Mouse (Mus musculus) heart, embryonic 13.5 days (tissue): ENCODE results near the gene Abca7. TPM values are rescaled to one million over a fixed set of nuclear protein-coding genes. Genes with fewer than 3 reads are reported as not detected.

Source experiments
- ATAC-seq: fragments of 200-750 bp; cut with Nextera tagmentation; 2 replicates; pipeline ENCODE4 v1.8.0; 2017; ENCODE audit warnings: moderate TSS enrichment; ENCODE audit not compliant: insufficient number of reproducible peaks, low FRiP score, low TSS enrichment; ENCODE audit errors: extremely low read depth
- H3K27ac ChIP-seq: fragments of 300-500 bp; sonication (generic); replicated peaks from 2 replicates; pipeline ENCODE4 v1.5.1; 2015; ENCODE audit warnings: moderate library complexity, mild to moderate bottlenecking, inconsistent platforms
- H3K27me3 ChIP-seq: fragments of 300-500 bp; sonication (generic); replicated peaks from 2 replicates; pipeline ENCODE4 v1.6.1; 2015; ENCODE audit warnings: mild to moderate bottlenecking, inconsistent platforms
- H3K36me3 ChIP-seq: fragments of 300-500 bp; sonication (generic); 2 replicates; pipeline ENCODE4 v1.6.1; 2015; ENCODE audit warnings: mild to moderate bottlenecking, inconsistent platforms
- H3K4me1 ChIP-seq: fragments of 300-500 bp; sonication (generic); 2 replicates; pipeline ENCODE4 v1.6.1; 2015; ENCODE audit warnings: inconsistent platforms
- H3K4me2 ChIP-seq: fragments of 300-500 bp; sonication (generic); 2 replicates; pipeline ENCODE4 v1.6.1; 2015; ENCODE audit warnings: inconsistent platforms, mild to moderate bottlenecking, moderate library complexity
- H3K4me3 ChIP-seq: fragments of 300-500 bp; sonication (generic); 2 replicates; pipeline ENCODE4 v1.5.1; 2015; ENCODE audit warnings: moderate library complexity, mild to moderate bottlenecking, inconsistent platforms
- H3K9ac ChIP-seq: fragments of 300-500 bp; sonication (generic); 2 replicates; pipeline ENCODE4 v1.6.1; 2015; ENCODE audit warnings: inconsistent platforms, mild to moderate bottlenecking, moderate library complexity
- H3K9me3 ChIP-seq: fragments of 300-500 bp; sonication (generic); 2 replicates; pipeline ENCODE4 v1.6.1; 2016; ENCODE audit warnings: inconsistent platforms
- WGBS: fragments of 180-500 bp; shearing (Covaris S2); methylation state at CpG from one replicate; pipeline ENCODE4 v1.1.7; 2015; ENCODE audit warnings: mixed read lengths; 5-methylcytosine and 5-hydroxymethylcytosine counted together
- polyA plus RNA-seq: library from polyadenylated mRNA; unstranded; fragments of >200 nt; fragmentation: Nextera tagmentation; extraction: Ambion mirVana; gene quantifications from 2 replicates; pipeline ENCODE4 v1.2.1, GENCODE M21; 2015

Abca7 gene
- polyA plus RNA-seq, 1 experiment from 2014 or later, result 2.6 TPM

DNA sequence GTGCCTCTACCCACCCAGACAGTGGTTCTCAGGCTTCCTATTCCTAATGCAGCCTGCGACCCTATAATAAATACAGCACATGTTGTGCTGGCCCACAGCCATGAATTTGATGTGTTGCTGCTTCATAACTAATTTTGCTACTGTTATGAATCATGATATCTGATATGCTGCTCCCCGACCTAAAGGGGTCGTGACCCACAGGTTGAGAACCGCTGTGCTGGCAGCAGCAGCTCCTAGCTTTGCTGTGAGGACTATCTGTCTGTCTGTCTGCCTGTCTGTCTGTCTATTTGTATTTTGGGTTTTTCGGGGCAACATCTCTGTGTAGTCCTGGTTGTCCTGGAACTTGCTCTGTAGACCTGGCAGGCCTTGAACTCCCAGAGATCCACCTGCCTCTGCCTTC lies 27.5 kb downstream of the Abca7 start:
- Histone ChIP-seq H3K27ac (no peak overlapping the region), H3K4me2 (no peak overlapping the region), H3K4me1 (peaks cover 20% of the 10 kb centered on the region), H3K9ac (no peak overlapping the region), H3K27me3 (no peaks in the 10 kb centered on the region; the same call in 1 of the 2 replicates), H3K9me3 (no peaks in the 10 kb centered on the region), H3K36me3 (peaks cover 16% of the 10 kb centered on the region), H3K4me3 (no peak overlapping the region)
- no peak for ATAC-seq
- 84% methylated on average over 5 of the region's 5 CpGs for WGBS

DNA sequence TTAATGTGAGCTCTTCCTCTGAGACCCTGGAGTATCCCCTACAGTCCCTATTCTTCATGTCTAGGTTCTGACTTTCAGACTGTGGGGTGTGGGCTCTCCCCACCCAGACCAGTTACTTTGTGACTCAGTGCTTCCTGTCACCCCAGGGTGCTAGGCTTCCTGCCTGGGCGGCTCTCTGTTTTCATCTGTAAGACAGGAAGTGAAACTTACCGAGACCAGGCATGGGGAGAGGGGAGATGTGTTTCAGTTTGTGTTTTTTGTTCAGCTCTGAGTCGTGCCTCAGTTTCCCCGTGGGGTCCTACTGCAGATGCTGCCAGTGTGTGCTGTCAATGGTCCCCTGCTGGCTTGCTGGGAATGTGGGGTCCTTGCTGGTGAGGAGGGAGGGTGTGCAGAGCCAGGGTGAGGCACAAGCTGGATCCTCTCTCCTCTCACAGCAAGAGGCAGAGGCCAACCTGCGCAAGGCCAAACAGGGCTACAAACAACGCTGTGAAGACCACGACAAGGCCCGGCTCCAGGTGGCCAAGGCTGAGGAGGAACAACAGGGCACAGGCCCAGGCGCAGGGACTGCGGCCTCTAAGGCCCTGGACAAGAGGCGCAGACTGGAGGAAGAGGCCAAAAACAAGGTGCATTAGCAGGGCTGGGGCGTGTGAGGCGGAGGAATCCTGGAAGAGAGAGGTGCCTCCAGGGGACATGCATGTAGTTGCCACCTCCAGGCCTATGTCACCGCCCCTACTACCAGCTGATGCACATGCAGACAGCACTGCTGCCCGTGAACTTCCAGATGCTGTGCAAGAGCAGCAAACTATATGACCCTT lies 28.1 kb downstream of the Abca7 start:
- Histone ChIP-seq H3K27me3 (no peaks in the 10 kb centered on the region; the same call in 1 of the 2 replicates), H3K9ac (0 out of 2 replicates have a peak overlapping the region, but pooled peaks have one; percentile 38), H3K4me3 (no peak overlapping the region), H3K27ac (no peak overlapping the region), H3K4me1 (peaks cover 14% of the 10 kb centered on the region), H3K9me3 (no peaks in the 10 kb centered on the region), H3K4me2 (no peak overlapping the region), H3K36me3 (peaks cover 22% of the 10 kb centered on the region)
- 72% methylated on average over 15 of the region's 15 CpGs for WGBS
- ATAC-seq, result no peak

DNA sequence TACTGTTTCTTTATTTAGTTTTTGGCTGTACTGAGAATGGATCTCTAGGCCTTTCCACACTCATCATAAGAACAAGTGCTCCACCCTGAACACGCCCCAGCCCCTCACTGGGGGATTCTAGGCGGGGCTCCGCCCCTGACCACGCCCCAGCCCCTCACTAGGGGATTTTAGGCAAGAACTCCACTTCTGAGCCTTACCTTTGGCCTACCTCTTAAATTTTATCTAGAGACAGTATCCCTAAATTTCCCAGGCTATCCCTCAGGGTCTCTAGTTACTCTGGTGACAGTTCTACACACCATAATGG lies 28.7 kb downstream of the Abca7 start:
- H3K36me3 ChIP-seq, result peaks cover 24% of the 10 kb centered on the region
- H3K9ac ChIP-seq, result no peak overlapping the region
- no peak for ATAC-seq
- H3K9me3 ChIP-seq, result no peaks in the 10 kb centered on the region
- no peaks in the 10 kb centered on the region; the same call in 1 of the 2 replicates for H3K27me3 ChIP-seq
- H3K4me1 ChIP-seq, result peaks cover 8% of the 10 kb centered on the region
- WGBS, result 53% methylated on average over 4 of the region's 4 CpGs
- H3K4me2 ChIP-seq, result no peak overlapping the region
- H3K27ac ChIP-seq, result no peak overlapping the region
- no peak overlapping the region for H3K4me3 ChIP-seq

DNA sequence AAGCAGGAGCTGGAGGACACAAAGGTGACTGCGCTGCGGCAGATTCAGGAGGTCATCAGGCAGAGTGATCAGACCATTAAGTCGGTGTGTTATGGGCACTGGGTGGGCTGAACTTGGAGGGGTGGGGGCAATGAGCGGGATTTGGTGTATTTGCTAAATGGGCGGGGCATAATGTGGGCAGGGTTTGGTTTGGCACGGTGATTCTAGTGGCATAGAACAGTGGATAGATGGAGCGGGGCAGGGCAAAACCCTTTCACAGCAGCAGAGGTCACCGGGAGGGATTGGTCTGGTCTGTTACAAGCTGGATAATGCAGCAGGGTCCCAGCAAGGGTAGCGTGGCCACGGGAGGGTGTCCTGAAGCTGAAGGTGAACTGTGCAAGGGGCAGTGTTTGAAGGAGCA lies 29.2 kb downstream of the Abca7 start:
- 0 out of 2 replicates have a peak, but pooled peaks cover 3% of the 10 kb centered on the region for H3K4me1 ChIP-seq
- no peaks in the 10 kb centered on the region; the same call in 1 of the 2 replicates for H3K27me3 ChIP-seq
- H3K9ac ChIP-seq, result no peak overlapping the region
- H3K27ac ChIP-seq, result no peak overlapping the region
- no peak overlapping the region for H3K4me2 ChIP-seq
- ATAC-seq, result no peak
- H3K36me3 ChIP-seq, result peaks cover 25% of the 10 kb centered on the region
- no peaks in the 10 kb centered on the region for H3K9me3 ChIP-seq
- H3K4me3 ChIP-seq, result no peak overlapping the region
- 75% methylated on average over 10 of the region's 10 CpGs for WGBS

DNA sequence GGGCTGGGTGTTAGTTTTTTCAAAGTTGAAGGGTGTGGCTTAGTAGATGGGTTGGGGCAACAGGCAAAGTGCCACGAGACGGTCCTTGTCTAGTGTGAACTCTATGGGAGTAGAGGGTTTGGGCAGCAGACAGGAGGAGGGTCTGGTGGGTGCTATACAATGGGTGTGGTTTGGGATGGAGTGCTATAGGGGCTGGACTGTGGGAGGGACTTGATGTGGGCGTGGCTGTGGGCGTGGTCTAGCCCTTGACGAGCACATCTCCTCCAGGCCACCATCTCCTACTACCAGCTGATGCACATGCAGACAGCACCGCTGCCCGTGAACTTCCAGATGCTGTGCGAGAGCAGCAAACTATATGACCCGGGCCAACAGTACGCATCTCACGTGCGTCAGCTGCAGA lies 29.6 kb downstream of the Abca7 start:
- no peaks in the 10 kb centered on the region for H3K9me3 ChIP-seq
- ATAC-seq, result no peak
- no peaks in the 10 kb centered on the region for H3K4me1 ChIP-seq
- no peak overlapping the region for H3K27ac ChIP-seq
- no peaks in the 10 kb centered on the region for H3K27me3 ChIP-seq
- no peak overlapping the region for H3K4me2 ChIP-seq
- H3K9ac ChIP-seq, result no peak overlapping the region
- WGBS, result 69% methylated on average over 12 of the region's 12 CpGs
- H3K4me3 ChIP-seq, result no peak overlapping the region
- H3K36me3 ChIP-seq, result peaks cover 29% of the 10 kb centered on the region

DNA sequence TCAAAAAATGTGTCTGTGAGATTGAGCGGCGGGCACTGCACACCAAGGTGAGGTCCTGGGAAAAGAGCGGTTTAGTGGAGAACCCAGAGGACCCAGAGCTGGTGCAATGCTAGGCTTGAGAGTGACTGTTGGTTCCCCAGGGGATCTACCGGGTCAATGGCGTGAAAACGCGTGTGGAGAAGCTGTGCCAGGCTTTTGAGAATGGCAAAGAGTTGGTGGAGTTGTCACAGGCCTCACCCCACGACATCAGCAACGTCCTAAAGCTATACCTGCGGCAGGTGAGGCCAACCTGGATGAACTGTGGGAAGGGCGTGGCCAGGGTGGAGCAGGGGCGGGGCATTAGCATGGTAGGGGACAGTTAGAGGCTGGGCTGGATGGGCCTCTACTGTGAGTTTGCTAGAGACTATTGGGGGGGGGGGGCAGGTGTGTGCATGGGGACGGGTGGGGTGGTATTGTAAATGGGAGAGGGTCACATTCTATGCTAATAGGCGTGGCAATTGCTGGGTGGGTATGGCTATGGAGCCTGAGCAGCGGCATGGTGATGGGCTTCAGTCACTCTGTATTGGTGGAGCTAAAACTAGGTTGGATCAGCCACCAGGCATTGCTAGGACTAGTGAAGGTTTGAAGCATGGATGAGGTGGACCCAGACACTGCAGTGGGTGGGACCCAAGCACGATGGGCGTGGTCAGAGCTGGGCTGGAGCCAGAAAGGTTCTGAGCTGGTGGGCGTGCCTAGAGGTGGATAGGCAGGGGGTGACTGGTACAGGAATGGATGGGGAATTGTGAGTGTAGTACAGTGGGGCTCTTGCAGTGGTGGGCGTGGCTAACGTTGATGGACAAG lies 31.6 kb downstream of the Abca7 start:
- Histone ChIP-seq H3K9me3 (no peaks in the 10 kb centered on the region), H3K4me2 (no peak overlapping the region), H3K4me1 (peaks cover 9% of the 10 kb centered on the region), H3K27me3 (no peaks in the 10 kb centered on the region), H3K9ac (no peak overlapping the region), H3K4me3 (no peak overlapping the region), H3K36me3 (peaks cover 26% of the 10 kb centered on the region), H3K27ac (no peak overlapping the region)
- ATAC-seq, result no peak
- WGBS, result 67% methylated on average over 20 of the region's 20 CpGs

DNA sequence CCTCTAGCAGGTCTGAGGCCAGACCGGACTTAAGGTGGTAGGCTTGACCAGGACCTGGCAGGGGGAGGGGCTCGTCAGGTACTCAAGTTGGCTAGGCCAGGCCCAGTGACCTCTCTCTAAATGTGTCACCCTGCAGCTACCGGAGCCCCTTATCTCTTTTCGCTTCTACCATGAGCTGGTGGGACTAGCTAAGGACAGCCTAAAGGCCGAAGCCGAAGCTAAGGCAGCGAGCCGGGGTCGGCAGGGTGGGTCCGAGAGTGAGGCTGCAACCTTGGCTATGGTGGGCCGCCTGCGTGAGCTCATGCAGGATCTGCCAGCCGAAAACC lies 32.2 kb downstream of the Abca7 start:
- no peak for ATAC-seq
- 87% methylated on average over 13 of the region's 13 CpGs for WGBS
- H3K9ac ChIP-seq, result no peak overlapping the region
- H3K27me3 ChIP-seq, result no peaks in the 10 kb centered on the region
- H3K4me2 ChIP-seq, result no peak overlapping the region
- no peaks in the 10 kb centered on the region for H3K9me3 ChIP-seq
- peaks cover 14% of the 10 kb centered on the region for H3K4me1 ChIP-seq
- no peak overlapping the region for H3K27ac ChIP-seq
- no peak overlapping the region for H3K4me3 ChIP-seq
- peaks cover 22% of the 10 kb centered on the region; the same call in 1 of the 2 replicates for H3K36me3 ChIP-seq

DNA sequence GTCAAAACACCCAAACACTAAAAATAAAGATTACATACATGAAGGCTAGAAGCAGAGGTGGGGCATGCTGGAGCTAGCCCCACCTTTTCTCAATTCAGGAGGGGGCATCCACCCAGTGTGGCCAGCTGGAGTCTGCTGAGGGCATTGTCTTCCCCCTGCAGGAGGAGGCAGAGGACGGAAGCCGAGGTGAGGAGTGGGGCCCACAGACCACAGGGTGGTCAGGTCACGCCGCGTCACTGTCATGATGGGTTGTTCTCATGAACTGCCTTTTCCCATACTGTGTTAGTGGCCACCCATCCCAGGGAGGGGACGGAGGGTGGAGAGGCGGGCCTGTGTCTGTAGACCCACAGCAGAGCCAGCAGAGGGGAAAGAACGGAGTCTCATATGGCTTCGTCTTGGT lies 33.9 kb downstream of the Abca7 start:
- Histone ChIP-seq H3K9me3 (no peaks in the 10 kb centered on the region), H3K27ac (no peak overlapping the region), H3K27me3 (no peaks in the 10 kb centered on the region), H3K9ac (no peak overlapping the region), H3K4me1 (peaks cover 29% of the 10 kb centered on the region), H3K4me2 (no peak overlapping the region), H3K36me3 (peaks cover 31% of the 10 kb centered on the region), H3K4me3 (no peak overlapping the region)
- no peak for ATAC-seq
- WGBS, result 85% methylated on average over 9 of the region's 9 CpGs

DNA sequence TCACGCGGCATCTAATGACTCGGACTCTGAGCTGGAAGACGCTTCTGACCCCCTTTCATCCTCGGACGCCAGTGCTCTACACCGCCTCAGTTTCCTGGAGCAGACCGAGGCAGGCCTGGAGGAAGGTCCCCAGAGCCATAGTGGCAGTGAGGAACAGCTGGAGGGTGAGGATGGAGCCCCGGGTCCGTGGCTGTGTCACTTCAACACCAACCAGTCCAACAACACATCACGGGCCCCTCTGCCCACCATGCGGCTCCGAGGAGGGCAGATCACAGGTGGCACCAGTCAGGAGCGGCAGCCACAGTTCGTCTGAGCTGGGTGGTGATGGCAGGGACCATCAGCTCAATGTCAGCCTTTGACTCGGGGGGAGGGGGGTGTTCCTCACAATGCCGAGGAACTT lies 34.4 kb downstream of the Abca7 start:
- Histone ChIP-seq H3K4me1 (peaks cover 31% of the 10 kb centered on the region), H3K9me3 (no peaks in the 10 kb centered on the region), H3K27ac (no peak overlapping the region), H3K4me3 (no peak overlapping the region), H3K9ac (peak overlapping the region; percentile 2; the same call in 1 of the 2 replicates), H3K27me3 (no peaks in the 10 kb centered on the region), H3K4me2 (no peak overlapping the region), H3K36me3 (peaks cover 36% of the 10 kb centered on the region)
- ATAC-seq, result no peak
- WGBS, result 81% methylated on average over 17 of the region's 17 CpGs

DNA sequence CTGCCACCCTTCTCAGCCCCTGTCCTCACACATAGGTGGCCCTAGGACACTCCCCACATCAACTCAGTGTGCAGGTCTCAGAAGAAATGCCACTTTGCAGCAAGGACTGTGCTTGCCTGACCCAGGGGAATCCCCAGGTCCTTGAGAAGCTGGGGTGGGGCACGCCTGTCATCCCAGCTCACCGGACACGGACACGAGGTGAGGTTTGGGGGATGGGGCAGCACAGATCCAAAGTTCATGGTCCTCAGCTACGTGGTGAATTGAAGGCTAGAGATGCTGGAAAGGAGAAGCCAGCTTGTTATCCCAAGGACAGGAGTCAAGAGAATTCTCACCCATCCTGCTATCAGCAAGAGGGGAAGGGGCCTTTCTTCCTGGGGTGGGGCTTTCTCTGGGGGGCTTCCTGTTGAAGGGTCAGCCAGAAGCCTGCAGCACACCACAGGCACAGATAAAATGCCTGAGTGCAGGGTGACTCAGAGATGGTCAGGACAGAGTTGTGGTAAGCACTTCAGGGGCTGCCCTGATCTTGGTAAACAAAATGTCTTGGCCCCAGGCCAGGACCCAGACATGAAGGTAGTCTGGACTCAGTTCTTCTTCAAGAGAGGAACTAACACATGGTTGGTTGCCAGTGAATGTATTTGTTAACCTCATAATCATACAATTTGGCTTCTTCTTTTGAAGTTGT lies 36.6 kb downstream of the Abca7 start:
- Histone ChIP-seq H3K27ac (peak overlapping the region; percentile 83), H3K9ac (peak overlapping the region; percentile 47), H3K36me3 (peaks cover 54% of the 10 kb centered on the region), H3K9me3 (no peaks in the 10 kb centered on the region), H3K4me1 (peaks cover 33% of the 10 kb centered on the region), H3K4me2 (peak overlapping the region; percentile 36), H3K4me3 (no peak overlapping the region), H3K27me3 (no peaks in the 10 kb centered on the region)
- 0 out of 2 replicates have a peak, but pooled peaks have one; percentile 31 for ATAC-seq
- 7% methylated on average over 5 of the region's 5 CpGs for WGBS
